Mouse (Mus musculus): Measurements from ENCODE around the gene Daw1. TPM values are rescaled to one million over a fixed set of nuclear protein-coding genes. Genes with fewer than 3 reads are reported as not detected.
A peak's percentile ranks its signal among the peaks of the same experiment; 100 is the strongest.

The Daw1 gene
- polyA plus RNA-seq, 1 experiment from 2014 or later: 0.14 TPM

- Histone ChIP-seq H3K4me3 (no peak overlapping the region), H3K27ac (no peak overlapping the region), H3K9me3 (no peaks in the 10 kb centered on the region), H3K27me3 (no peaks in the 10 kb centered on the region), H3K4me2 (replicated peaks) (no peak overlapping the region), H3K9ac (no peak overlapping the region), H3K36me3 (no peaks in the 10 kb centered on the region), H3K4me1 (no peaks in the 10 kb centered on the region)
- ATAC-seq (ENCODE audit: low FRiP score, low read depth): no peak
- WGBS: 85% methylated on average over 5 of the region's 5 CpGs
Measured at GRCm38 (mm10) chr1:83142055-83142454, 17.5 kb upstream of the Daw1 start.

DNA sequence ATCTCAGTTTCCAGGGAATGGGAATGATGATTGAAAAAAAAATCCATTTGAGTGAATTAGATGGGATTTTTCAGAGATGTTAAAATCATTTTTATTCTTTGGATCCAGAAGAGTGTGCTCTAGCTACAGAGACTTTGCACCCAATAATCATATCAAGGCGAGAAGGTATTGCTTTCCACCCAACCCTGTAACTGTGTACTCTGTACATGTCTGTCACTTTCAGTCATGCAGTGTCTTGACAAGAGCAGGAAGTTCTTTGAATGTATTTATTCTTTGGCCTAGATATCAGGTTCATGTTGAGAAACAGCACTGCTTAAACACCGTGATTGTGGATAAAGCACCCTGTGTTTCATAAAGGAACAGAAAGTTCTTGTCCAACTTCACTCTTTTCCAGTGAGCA lies 13.0 kb upstream of the Daw1 start:
- H3K9me3 ChIP-seq: no peaks in the 10 kb centered on the region
- WGBS: 88% methylated on average over 2 of the region's 2 CpGs
- no peak overlapping the region for H3K4me2 ChIP-seq (replicated peaks)
- H3K27ac ChIP-seq: no peak overlapping the region
- no peaks in the 10 kb centered on the region for H3K27me3 ChIP-seq
- no peak overlapping the region for H3K9ac ChIP-seq
- H3K36me3 ChIP-seq: no peaks in the 10 kb centered on the region
- H3K4me3 ChIP-seq: no peak overlapping the region
- ATAC-seq (ENCODE audit: low FRiP score, low read depth): no peak
- H3K4me1 ChIP-seq: no peaks in the 10 kb centered on the region

DNA sequence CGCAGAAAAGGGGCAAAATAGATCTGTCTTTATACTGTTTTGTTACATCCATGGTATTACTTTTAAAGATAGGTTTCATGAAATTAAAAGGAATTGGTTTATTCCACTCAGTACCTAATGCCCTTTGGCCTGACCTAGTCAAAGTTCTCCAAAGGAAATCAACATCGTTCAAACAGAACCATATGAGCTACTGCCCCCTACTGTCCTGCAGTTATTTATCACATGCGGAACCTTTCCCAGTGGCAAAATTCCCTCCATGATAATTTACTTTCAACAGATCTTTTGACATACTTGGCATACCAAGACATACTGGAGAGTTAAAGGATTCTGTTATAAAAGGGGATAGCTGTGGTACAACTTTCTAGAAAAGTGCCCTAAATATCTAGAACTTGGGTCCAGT lies 9.3 kb upstream of the Daw1 start:
- H3K4me1 ChIP-seq: no peaks in the 10 kb centered on the region
- H3K9me3 ChIP-seq: no peaks in the 10 kb centered on the region
- H3K4me3 ChIP-seq: no peak overlapping the region
- no peak for ATAC-seq (ENCODE audit: low FRiP score, low read depth)
- H3K36me3 ChIP-seq: no peaks in the 10 kb centered on the region
- no peak overlapping the region for H3K4me2 ChIP-seq (replicated peaks)
- H3K27ac ChIP-seq: no peak overlapping the region
- no peaks in the 10 kb centered on the region for H3K27me3 ChIP-seq
- WGBS: 65% methylated on average over 3 of the region's 3 CpGs
- no peak overlapping the region for H3K9ac ChIP-seq

DNA sequence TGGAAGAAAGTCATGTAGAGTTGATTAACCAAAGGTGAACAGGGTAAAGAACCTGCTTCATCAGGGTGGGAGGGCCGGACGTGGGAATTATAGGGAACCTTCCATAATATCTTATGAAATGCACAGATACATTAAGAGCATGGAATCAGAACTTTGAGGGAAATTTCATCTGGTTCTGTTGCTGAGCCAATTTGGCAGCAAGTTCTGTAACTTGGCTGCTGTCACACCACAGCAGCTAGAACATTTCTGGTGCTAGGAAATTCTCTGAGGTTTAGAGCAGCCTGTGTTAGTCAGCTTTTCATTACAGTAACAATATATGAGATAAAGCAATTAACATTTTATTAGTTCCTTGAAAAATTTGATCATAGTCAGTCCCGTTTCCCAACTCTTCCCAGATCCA lies 6.6 kb upstream of the Daw1 start:
- Histone ChIP-seq H3K4me3 (no peak overlapping the region), H3K9me3 (no peaks in the 10 kb centered on the region), H3K36me3 (no peaks in the 10 kb centered on the region), H3K9ac (no peak overlapping the region), H3K4me2 (replicated peaks) (no peak overlapping the region), H3K4me1 (no peaks in the 10 kb centered on the region), H3K27me3 (no peaks in the 10 kb centered on the region), H3K27ac (no peak overlapping the region)
- WGBS: 76% methylated on average over 3 of the region's 3 CpGs
- no peak for ATAC-seq (ENCODE audit: low FRiP score, low read depth)

DNA sequence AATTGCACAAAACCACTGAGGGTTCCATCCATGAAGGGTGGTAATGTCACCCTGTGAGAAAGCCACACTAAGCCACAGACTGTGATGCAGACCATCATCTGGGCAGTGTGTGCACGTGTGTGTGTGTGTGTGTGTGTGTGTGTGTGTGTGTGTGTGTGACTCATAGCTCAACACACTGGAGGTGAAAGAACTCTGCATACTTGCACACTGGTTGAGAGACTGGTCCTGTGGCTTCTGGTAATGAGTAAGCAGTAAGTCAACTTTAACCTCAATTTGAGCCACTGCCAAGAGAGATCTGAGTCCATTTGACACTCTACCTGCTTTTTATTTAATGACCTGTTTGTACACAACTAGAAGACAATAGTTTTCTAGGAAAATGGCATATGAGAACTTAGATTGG lies 2.7 kb upstream of the Daw1 start:
- no peaks in the 10 kb centered on the region for H3K36me3 ChIP-seq
- WGBS: 60% methylated on average over 1 of the region's 1 CpGs

GRCm38 (mm10) chr1:83161658-83162057 lies 2.1 kb downstream of the Daw1 start:
- H3K36me3 ChIP-seq: no peaks in the 10 kb centered on the region
- no peak for ATAC-seq (ENCODE audit: low FRiP score, low read depth)
- H3K27ac ChIP-seq: no peak overlapping the region

More for the DNA sequence above, 2.7 kb upstream of the Daw1 start:
- H3K4me2 ChIP-seq (replicated peaks): no peak overlapping the region
- no peaks in the 10 kb centered on the region for H3K27me3 ChIP-seq
- H3K4me1 ChIP-seq: no peaks in the 10 kb centered on the region
- no peak overlapping the region for H3K27ac ChIP-seq
- H3K9me3 ChIP-seq: no peaks in the 10 kb centered on the region
- no peak overlapping the region for H3K4me3 ChIP-seq
- no peak overlapping the region for H3K9ac ChIP-seq
- ATAC-seq (ENCODE audit: low FRiP score, low read depth): no peak

DNA sequence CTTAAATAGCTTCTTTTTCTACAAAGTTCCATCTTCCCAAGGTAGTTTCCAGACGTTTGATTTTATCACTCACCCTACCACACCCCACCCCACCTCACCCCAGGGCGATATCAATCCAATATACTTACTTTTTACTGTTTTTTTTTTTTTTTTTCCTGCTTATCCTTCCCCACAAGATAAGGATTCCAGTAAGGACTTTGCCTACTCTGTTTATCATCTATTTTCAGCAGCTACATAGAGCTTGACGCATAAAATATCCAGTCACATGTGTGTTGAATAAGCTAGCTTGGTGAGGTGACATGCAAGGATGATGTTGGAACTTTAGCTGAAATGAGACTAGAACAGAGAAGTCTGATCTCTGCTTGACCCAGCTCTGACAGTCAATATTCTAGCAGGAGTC lies 4.5 kb downstream of the Daw1 start:
- no peak for ATAC-seq (ENCODE audit: low FRiP score, low read depth)
- no peaks in the 10 kb centered on the region for H3K27me3 ChIP-seq
- no peak overlapping the region for H3K4me3 ChIP-seq
- H3K9ac ChIP-seq: no peak overlapping the region
- H3K9me3 ChIP-seq: no peaks in the 10 kb centered on the region
- WGBS: 76% methylated on average over 3 of the region's 3 CpGs
- H3K36me3 ChIP-seq: no peaks in the 10 kb centered on the region
- 0 out of 2 replicates have a peak, but pooled peaks cover 3% of the 10 kb centered on the region for H3K4me1 ChIP-seq
- no peak overlapping the region for H3K27ac ChIP-seq
- no peak overlapping the region for H3K4me2 ChIP-seq (replicated peaks)

More at GRCm38 (mm10) chr1:83161658-83162057, 2.1 kb downstream of the Daw1 start:
- Histone ChIP-seq H3K27me3 (no peaks in the 10 kb centered on the region), H3K9me3 (no peaks in the 10 kb centered on the region), H3K9ac (no peak overlapping the region), H3K4me3 (no peak overlapping the region), H3K4me2 (replicated peaks) (no peak overlapping the region), H3K4me1 (no peaks in the 10 kb centered on the region)
- WGBS: 65% methylated on average over 3 of the region's 3 CpGs

GRCm38 (mm10) chr1:83169158-83169557 lies 9.6 kb downstream of the Daw1 start:
- no peak overlapping the region for H3K27ac ChIP-seq
- H3K9ac ChIP-seq: no peak overlapping the region
- 0 out of 2 replicates have a peak, but pooled peaks cover 5% of the 10 kb centered on the region for H3K4me1 ChIP-seq
- no peaks in the 10 kb centered on the region for H3K9me3 ChIP-seq
- WGBS: 69% methylated on average over 3 of the region's 3 CpGs
- peak; percentile 71 for ATAC-seq (ENCODE audit: low FRiP score, low read depth)
- no peaks in the 10 kb centered on the region for H3K36me3 ChIP-seq
- no peaks in the 10 kb centered on the region for H3K27me3 ChIP-seq
- H3K4me3 ChIP-seq: no peak overlapping the region
- no peak overlapping the region for H3K4me2 ChIP-seq (replicated peaks)

DNA sequence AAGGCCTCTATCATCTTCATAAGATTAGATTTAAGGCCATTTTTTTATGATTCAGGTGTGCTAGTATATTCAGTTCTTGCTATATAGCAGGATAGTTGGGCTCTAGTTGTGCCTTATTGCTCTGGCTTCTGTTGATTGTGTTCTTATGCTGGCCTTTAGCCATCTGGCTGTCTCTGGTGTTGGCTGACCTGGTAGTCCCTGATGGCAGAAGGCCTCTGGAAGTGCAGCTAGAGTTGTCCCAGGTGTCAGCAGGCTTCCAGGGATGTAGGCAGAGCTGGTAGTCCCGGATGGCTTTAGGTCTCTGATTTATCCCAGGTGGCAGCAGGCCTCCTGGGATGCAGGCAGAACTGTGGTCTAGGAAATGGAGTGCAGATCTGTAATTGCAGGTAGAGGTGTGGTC lies 16.4 kb downstream of the Daw1 start:
- Histone ChIP-seq H3K4me1 (no peaks in the 10 kb centered on the region), H3K27ac (no peak overlapping the region), H3K4me2 (replicated peaks) (no peak overlapping the region), H3K4me3 (no peak overlapping the region), H3K9ac (no peak overlapping the region), H3K27me3 (no peaks in the 10 kb centered on the region), H3K36me3 (no peaks in the 10 kb centered on the region), H3K9me3 (no peaks in the 10 kb centered on the region)
- ATAC-seq (ENCODE audit: low FRiP score, low read depth): no peak
- 64% methylated on average over 1 of the region's 1 CpGs for WGBS

DNA sequence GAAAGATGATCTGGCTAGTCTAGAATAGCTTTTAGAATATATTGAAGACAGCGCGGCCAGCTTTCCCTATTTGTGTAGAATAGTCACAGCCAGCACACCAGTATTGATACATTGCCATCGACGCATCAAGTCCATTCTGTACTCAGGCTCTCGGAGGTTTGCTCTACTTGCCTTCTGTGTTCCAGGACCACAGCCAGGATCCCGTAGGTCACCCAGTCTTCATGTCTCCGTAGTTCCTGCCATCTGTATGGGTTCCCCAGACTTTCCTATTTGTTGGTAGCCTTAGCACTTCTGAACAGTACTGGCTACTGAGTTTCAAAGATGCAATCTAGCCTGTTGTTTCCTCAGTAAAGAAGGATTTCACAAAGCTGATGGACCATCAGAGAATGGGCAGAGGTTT lies 20.0 kb downstream of the Daw1 start:
- Histone ChIP-seq H3K27me3 (no peaks in the 10 kb centered on the region), H3K4me3 (no peak overlapping the region), H3K9me3 (no peaks in the 10 kb centered on the region), H3K9ac (no peak overlapping the region), H3K36me3 (no peaks in the 10 kb centered on the region), H3K27ac (no peak overlapping the region), H3K4me2 (replicated peaks) (no peak overlapping the region), H3K4me1 (no peaks in the 10 kb centered on the region)
- no peak for ATAC-seq (ENCODE audit: low FRiP score, low read depth)
- 86% methylated on average over 7 of the region's 7 CpGs for WGBS

GRCm38 (mm10) chr1:83181418-83181817 lies 21.9 kb downstream of the Daw1 start:
- H3K9me3 ChIP-seq: no peaks in the 10 kb centered on the region
- ATAC-seq (ENCODE audit: low FRiP score, low read depth): no peak
- no peaks in the 10 kb centered on the region for H3K27me3 ChIP-seq
- no peak overlapping the region for H3K9ac ChIP-seq
- H3K4me1 ChIP-seq: no peaks in the 10 kb centered on the region
- no peaks in the 10 kb centered on the region for H3K36me3 ChIP-seq
- no peak overlapping the region for H3K4me3 ChIP-seq
- no peak overlapping the region for H3K27ac ChIP-seq
- H3K4me2 ChIP-seq (replicated peaks): no peak overlapping the region
- 67% methylated on average over 4 of the region's 4 CpGs for WGBS

GRCm38 (mm10) chr1:83187154-83187553 lies 27.6 kb downstream of the Daw1 start:
- Histone ChIP-seq H3K36me3 (no peaks in the 10 kb centered on the region), H3K4me1 (no peaks in the 10 kb centered on the region), H3K9me3 (no peaks in the 10 kb centered on the region), H3K9ac (no peak overlapping the region), H3K4me3 (no peak overlapping the region), H3K4me2 (replicated peaks) (no peak overlapping the region), H3K27me3 (no peaks in the 10 kb centered on the region), H3K27ac (no peak overlapping the region)
- no peak for ATAC-seq (ENCODE audit: low FRiP score, low read depth)
- 38% methylated on average over 2 of the region's 2 CpGs for WGBS

DNA sequence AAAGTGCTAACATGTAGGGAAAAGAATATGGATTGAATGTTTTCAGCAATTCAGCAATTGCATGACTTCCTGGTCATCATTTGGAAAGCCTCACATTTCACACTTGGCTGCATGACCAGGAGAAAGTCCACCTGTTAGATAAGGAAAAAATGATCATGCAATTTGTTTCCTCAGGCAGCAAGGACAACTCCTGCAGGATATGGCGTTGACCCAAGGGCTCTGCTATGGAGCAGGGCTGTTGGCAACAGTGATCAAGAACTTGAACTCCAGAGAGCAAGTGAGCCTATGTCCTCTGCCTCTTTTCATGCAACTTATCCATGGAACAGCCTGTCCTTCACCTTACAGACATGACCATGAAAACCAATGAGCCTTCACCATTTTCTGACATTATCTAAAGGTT lies 50.4 kb downstream of the Daw1 start:
- no peak overlapping the region for H3K9ac ChIP-seq
- no peak overlapping the region for H3K4me3 ChIP-seq
- H3K36me3 ChIP-seq: no peaks in the 10 kb centered on the region
- no peak for ATAC-seq (ENCODE audit: low FRiP score, low read depth)
- no peaks in the 10 kb centered on the region for H3K4me1 ChIP-seq
- no peak overlapping the region for H3K27ac ChIP-seq
- H3K27me3 ChIP-seq: no peaks in the 10 kb centered on the region
- no peaks in the 10 kb centered on the region for H3K9me3 ChIP-seq
- no peak overlapping the region for H3K4me2 ChIP-seq (replicated peaks)
- WGBS: 84% methylated on average over 1 of the region's 1 CpGs
